Mouse (Mus musculus) testis, adult 2 months (tissue): ENCODE measurements around the gene Myh9. TPM values are rescaled to one million over a fixed set of nuclear protein-coding genes. Genes with fewer than 3 reads are reported as not detected.

Experiments
- H3K27ac ChIP-seq: fragments of 200-500 bp; 2 replicates; pipeline ENCODE4 v1.5.1; 2012; ENCODE audit warnings: low read depth, low read length; ENCODE audit not compliant: control insufficient read depth, insufficient read depth
- H3K27me3 ChIP-seq: fragments of 200-500 bp; 2 replicates; pipeline ENCODE4 v1.6.1; 2012; ENCODE audit warnings: mild to moderate bottlenecking, low read length, moderate library complexity; ENCODE audit not compliant: control insufficient read depth, insufficient read depth
- H3K36me3 ChIP-seq: fragments of 200-500 bp; 2 replicates; pipeline ENCODE4 v1.6.1; 2012; ENCODE audit warnings: mild to moderate bottlenecking, low read length; ENCODE audit not compliant: control insufficient read depth, insufficient read depth
- H3K4me1 ChIP-seq: fragments of 200-500 bp; 2 replicates; pipeline ENCODE4 v1.6.1; 2012; ENCODE audit warnings: low read length; ENCODE audit not compliant: control insufficient read depth, insufficient read depth
- H3K4me3 ChIP-seq: fragments of 200-500 bp; 2 replicates; pipeline ENCODE4 v1.5.1; 2012; ENCODE audit warnings: low read depth, mild to moderate bottlenecking, low read length, moderate library complexity, mixed read lengths; ENCODE audit not compliant: control insufficient read depth
- CTCF ChIP-seq: fragments of 200-500 bp; IDR thresholded peaks from 2 replicates; pipeline ENCODE4 v1.5.1; 2012; ENCODE audit warnings: low read depth, mild to moderate bottlenecking, inconsistent platforms, low read length, moderate library complexity; ENCODE audit not compliant: control insufficient read depth, insufficient read depth, insufficient replicate concordance
- POLR2A ChIP-seq: fragments of 200-500 bp; IDR thresholded peaks from 2 replicates; pipeline ENCODE4 v1.6.1; 2012; ENCODE audit warnings: low read depth, mild to moderate bottlenecking, inconsistent platforms, low read length, moderate library complexity; ENCODE audit not compliant: control insufficient read depth
- polyA plus RNA-seq: library from polyadenylated mRNA; depleted of rRNA; stranded (reverse); fragments of >200 nt; gene quantifications from 2 replicates; pipeline ENCODE4 v1.2.3, GENCODE M21; 2012

Gene Myh9
- polyA plus RNA-seq, 1 experiment, result 4.5 TPM

GRCm38 (mm10) chr15:77761083-77761482 lies 80.9 kb downstream of the Myh9 start:
- H3K27ac ChIP-seq, result no peak overlapping the region
- H3K4me3 ChIP-seq, result no peak overlapping the region
- no peaks in the 10 kb centered on the region for H3K36me3 ChIP-seq
- peaks cover 3% of the 10 kb centered on the region; the same call in 1 of the 2 replicates for H3K4me1 ChIP-seq
- TF ChIP-seq POLR2A (no peak), CTCF (no peak)
- no peaks in the 10 kb centered on the region for H3K27me3 ChIP-seq

DNA sequence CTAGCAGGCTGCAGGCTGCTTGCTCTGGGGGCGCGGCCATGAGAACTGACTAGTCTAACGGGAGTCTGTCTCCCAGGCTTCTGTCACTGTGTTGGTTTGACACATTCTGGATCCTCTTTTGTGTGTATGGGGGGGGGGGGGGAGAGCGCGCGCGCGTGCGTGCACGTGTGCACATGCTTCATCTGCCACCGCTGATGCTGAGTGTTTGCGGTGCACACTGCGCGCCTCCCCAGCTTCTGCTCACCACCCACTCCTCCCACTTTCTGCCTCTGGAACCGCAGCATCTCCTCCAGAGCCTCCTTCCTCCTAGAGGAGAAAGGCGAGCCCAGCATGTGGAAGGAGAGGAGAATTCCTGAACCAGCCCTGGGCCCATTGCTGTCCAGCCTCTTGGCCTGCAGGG lies 81.9 kb downstream of the Myh9 start:
- TF ChIP-seq CTCF (no peak), POLR2A (no peak)
- Histone ChIP-seq H3K27ac (no peak overlapping the region), H3K4me1 (peaks cover 3% of the 10 kb centered on the region; the same call in 1 of the 2 replicates), H3K36me3 (no peaks in the 10 kb centered on the region), H3K4me3 (no peak overlapping the region), H3K27me3 (no peaks in the 10 kb centered on the region)

GRCm38 (mm10) chr15:77757586-77758226 lies 84.3 kb downstream of the Myh9 start:
- TF ChIP-seq CTCF, result no peak
- TF ChIP-seq POLR2A, result no peak
- H3K36me3 ChIP-seq, result no peaks in the 10 kb centered on the region
- H3K4me1 ChIP-seq, result no peaks in the 10 kb centered on the region
- no peak overlapping the region for H3K27ac ChIP-seq
- H3K27me3 ChIP-seq, result no peaks in the 10 kb centered on the region
- no peak overlapping the region for H3K4me3 ChIP-seq

GRCm38 (mm10) chr15:77756848-77757247 lies 85.1 kb downstream of the Myh9 start, which contains the start of gene Apol8:
TSS of gene Apol8 (minus strand) at chr15:77757003.
- TF ChIP-seq POLR2A, result no peak
- TF ChIP-seq CTCF, result peak; percentile 95
- Histone ChIP-seq H3K27ac (no peak within 1 kb of the TSS), H3K27me3 (no peaks in the 10 kb centered on the region), H3K4me1 (no peaks in the 10 kb centered on the region), H3K4me3 (no peak within 1 kb of the TSS), H3K36me3 (no peaks in the 10 kb centered on the region)

GRCm38 (mm10) chr15:77756081-77756480 lies 85.9 kb downstream of the Myh9 start:
- no peak for TF ChIP-seq POLR2A
- no peak for TF ChIP-seq CTCF
- no peak overlapping the region for H3K27ac ChIP-seq

DNA sequence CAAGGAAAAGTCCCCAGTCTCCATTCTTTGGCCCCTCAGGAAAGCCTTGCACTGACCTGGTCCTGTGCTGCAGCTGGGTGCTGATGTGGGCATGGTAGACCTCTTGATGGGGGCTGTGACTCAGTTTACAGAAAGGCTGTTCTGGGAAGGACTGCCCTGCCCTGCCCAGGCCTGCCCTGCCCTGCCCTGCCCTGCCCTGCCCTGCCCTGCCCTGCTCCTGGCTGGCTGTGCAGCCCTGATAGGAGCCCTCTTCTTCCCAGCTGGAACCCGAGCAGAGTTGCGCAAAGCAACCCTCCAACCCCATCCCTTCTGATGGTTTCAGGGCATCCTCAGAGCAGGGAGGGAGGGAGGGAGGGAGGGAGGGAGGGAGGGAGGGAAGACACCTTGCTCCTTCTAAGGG lies 86.8 kb downstream of the Myh9 start:
- Histone ChIP-seq H3K4me1 (no peaks in the 10 kb centered on the region), H3K36me3 (no peaks in the 10 kb centered on the region), H3K27me3 (no peaks in the 10 kb centered on the region), H3K27ac (no peak overlapping the region), H3K4me3 (no peak overlapping the region)
- TF ChIP-seq CTCF, result no peak
- no peak for TF ChIP-seq POLR2A

More at GRCm38 (mm10) chr15:77756081-77756480, 85.9 kb downstream of the Myh9 start:
- no peaks in the 10 kb centered on the region for H3K36me3 ChIP-seq
- H3K27me3 ChIP-seq, result no peaks in the 10 kb centered on the region
- H3K4me3 ChIP-seq, result no peak overlapping the region
- H3K4me1 ChIP-seq, result no peaks in the 10 kb centered on the region

- Histone ChIP-seq H3K4me1 (no peaks in the 10 kb centered on the region), H3K27me3 (no peaks in the 10 kb centered on the region), H3K36me3 (no peaks in the 10 kb centered on the region), H3K4me3 (no peak overlapping the region), H3K27ac (no peak overlapping the region)
- TF ChIP-seq POLR2A (no peak), CTCF (no peak)
These were observed 89.5 kb downstream of the Myh9 start for GRCm38 (mm10) chr15:77752443-77752842.

- Histone ChIP-seq H3K4me1 (no peaks in the 10 kb centered on the region), H3K27ac (no peak overlapping the region), H3K4me3 (no peak overlapping the region), H3K36me3 (no peaks in the 10 kb centered on the region), H3K27me3 (no peaks in the 10 kb centered on the region)
- TF ChIP-seq POLR2A, result no peak
- TF ChIP-seq CTCF, result peak; percentile 28; the same call in 1 of the 2 replicates
These were observed 91.5 kb downstream of the Myh9 start for GRCm38 (mm10) chr15:77750461-77750860.
